Mouse (Mus musculus): Measurements from ENCODE around the gene Pacsin2.
"Not testable (repeated sequence)": the region's sequence is repeated elsewhere in the genome, so short reads cannot be mapped to it uniquely, and the experiment has no call there.

Gene Pacsin2

GRCm38 (mm10) chr15:83423589-83424384, 40.6 kb downstream of the Pacsin2 start:
- DNase-seq (ENCODE audit: low read depth, low spot score): no peak

- DNase-seq (ENCODE audit: low read depth, low spot score): no peak
Observed at GRCm38 (mm10) chr15:83422299-83422981, 42.0 kb downstream of the Pacsin2 start.

DNA sequence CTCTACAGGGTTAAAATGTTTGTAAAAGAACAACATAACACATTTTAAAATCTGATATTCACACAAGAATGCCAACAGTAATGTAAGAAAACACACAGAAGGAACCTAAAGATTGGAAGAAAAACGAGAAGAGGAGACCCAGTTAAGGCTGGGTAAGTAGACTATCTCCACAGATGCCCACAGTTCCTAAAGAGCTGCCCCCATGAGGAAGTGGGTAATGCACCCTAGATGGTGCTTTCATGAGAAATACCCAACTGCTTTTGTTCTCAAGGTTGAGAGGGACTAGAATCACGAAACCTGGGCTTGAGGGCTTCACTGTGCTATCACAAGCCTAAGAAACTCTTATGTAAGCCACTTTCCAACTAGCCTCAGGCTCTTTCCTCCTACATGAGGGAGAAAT, 44.8 kb downstream of the Pacsin2 start:
- no peak for DNase-seq (ENCODE audit: low read depth, low spot score)

- no peak for DNase-seq (ENCODE audit: low read depth, low spot score)
Observed at GRCm38 (mm10) chr15:83418685-83419084, 45.7 kb downstream of the Pacsin2 start.

DNA sequence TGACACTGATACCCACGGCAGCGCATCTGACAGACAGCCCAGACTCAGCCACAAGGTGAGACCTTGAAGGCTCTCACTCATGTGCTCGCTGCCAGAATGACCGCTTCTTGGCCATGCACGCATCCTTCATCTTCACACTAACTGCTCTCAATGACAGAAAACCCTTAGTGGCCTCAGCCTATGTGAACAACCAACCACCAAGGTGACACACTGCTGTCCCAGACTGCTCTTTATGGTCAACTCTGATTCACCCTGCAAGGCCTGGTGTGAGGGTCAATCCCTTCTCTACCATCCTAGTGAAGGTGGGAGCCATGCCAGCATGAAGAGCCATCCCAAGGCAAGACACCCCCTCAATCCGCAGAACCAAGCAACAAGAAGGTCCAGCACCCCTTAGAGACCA, 46.5 kb downstream of the Pacsin2 start:
- no peak for DNase-seq (ENCODE audit: low read depth, low spot score)

DNA sequence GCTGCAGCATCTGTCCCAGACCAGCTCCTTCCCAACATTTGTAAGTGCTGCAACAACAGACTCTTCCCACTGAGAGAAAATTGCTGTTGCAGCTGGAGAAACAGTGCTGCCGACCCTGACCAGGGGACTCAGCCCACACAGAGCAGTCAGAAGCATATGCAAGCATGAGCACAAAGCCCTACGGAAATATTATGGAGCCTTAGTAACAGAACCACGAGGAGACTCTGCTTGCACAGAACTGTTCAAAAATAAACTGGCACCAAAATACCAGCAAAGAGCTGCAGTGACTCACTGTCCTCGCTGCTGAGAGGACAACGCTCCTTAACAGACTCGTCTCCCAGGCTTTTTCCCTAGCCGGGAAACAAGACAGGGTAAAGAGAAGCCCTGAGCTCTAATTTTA, 47.0 kb downstream of the Pacsin2 start:
- DNase-seq (ENCODE audit: low read depth, low spot score): no peak

DNA sequence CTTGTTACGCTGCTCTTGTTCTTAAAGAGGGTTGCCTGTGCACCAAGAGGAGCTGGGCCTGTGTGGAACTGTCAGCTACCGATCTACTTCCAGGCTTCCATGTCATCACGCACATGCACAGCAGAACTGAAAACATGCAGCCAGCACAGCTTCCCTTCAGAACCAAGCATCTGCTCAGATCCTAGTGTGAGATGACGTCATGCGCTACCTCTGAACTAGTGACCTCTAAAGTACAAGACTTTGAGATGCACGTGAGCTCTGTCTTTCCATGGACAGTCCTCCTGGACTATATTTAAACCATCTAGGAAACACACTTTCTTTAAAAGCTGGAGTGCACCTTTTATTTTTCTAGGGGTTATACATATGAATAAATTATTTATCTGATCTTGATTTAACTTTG, 49.0 kb downstream of the Pacsin2 start:
- DNase-seq (ENCODE audit: low read depth, low spot score): no peak

DNA sequence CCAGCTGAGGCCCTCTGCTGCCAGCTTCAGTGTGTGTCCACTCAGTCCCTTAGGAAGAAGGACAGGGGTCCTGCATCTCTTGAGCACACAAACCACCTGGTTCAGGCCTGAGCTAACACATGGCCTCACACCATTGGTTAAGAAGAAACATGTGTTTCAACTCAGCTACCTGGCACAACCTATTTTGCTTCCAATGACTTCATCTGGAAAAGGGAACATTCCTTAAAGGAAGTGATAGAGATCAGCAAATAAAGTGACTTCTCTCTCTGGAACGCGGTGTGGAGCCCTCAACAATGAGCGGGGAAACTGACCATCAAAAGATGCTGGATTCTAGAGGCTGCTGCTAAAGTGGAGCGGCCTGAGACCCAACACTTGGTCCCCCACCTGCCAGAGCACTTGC, 52.8 kb downstream of the Pacsin2 start:
- DNase-seq (ENCODE audit: low read depth, low spot score): no peak

DNA sequence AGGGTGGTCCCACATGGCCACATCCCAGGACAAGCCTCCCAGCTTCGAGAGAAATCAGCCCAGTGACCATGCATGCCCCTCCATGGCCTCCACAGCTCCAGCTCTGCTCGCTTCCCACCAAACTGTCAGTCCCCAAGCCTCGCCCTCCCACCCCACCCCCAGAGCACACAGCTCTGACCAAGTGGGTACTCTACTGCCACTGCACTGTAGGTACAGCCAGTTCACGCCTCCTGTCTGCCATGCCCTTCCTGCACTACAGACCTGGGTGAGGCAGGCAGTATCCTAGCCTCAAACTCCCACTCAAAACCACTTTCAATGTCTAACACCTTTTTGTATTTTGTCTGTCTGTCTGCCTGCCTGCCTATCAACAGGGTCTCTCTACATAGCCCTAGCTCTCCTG, 53.7 kb downstream of the Pacsin2 start:
- DNase-seq (ENCODE audit: low read depth, low spot score): no peak

- DNase-seq (ENCODE audit: low read depth, low spot score): no peak
Observed at GRCm38 (mm10) chr15:83410270-83410669, 54.1 kb downstream of the Pacsin2 start.

DNA sequence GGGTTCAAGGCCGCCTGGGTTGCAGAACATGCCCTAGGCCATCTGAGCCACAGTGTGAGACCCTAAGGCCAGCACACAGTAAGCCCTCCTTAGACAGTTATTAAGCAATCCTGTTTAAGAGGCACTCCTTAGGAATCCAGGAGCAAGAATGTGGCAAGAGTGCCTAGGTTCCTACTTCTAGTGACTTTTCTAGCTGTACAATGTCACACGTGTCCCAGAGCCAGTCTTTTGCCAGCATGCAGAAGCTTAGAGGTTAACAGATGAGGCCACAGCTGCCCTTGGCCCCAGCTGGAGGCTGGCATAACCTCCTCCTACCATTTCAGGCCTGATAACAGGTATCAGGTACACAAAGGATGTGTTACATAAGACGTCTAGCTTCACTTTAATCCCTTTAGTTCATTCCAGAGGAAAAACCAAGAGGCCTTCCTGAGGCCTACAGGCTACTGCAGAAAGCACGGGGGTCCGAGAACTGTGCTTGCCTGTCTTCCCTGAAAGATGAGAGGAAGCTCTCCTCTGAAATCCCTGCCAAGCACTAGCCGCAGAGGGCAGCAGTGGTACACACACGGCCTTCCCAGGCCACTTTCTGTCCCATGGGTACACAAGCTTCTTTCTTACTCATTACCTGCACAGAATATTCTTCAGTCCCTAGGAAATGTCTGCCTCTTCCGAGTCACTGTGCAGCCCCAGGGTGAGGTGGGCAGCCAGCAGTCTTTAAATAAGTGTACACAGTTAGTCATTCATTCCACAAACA, 55.5 kb downstream of the Pacsin2 start:
- no peak for DNase-seq (ENCODE audit: low read depth, low spot score)

DNA sequence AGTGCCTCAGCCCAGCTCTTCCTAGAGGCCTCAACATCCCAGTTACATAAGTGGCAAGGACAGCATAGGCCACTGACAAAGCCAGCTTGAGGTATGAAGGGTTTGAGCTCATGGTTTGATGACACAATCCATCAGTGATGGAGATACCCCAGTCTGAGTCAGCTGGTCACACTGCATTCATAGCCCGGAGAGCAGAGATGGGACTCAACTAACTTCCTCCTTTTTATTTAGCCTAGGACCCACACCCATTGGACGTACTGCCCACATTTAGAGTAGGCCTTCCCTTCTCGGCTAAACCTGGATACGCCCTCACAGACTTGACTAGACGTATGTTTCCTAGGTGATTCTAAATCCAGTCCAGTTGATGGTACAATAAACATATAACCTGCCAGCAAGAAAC, 56.2 kb downstream of the Pacsin2 start:
- DNase-seq (ENCODE audit: low read depth, low spot score): no peak

DNA sequence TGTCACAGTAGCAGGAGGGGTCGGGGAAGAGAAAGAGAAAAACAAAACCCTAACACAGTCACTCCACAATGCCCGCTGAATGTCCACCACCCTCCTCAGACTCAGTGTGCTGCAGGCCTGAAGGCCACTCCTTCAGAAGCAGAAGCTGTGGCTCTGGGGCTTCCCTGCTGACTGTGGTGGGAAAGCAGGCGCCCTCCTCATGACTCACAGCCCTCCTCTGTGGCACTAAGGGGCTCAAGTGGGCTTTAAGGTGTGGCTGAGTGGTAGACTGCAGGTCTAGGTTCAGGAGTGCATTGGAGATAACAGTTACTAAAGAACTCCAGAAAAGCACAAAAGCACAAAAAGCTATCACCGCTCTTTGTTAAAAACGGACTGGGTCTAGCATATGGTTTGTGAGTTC, 56.9 kb downstream of the Pacsin2 start:
- no peak for DNase-seq (ENCODE audit: low read depth, low spot score)

- not testable (repeated sequence) for DNase-seq (ENCODE audit: low read depth, low spot score)
Observed at GRCm38 (mm10) chr15:83405866-83406265, 58.5 kb downstream of the Pacsin2 start.

DNA sequence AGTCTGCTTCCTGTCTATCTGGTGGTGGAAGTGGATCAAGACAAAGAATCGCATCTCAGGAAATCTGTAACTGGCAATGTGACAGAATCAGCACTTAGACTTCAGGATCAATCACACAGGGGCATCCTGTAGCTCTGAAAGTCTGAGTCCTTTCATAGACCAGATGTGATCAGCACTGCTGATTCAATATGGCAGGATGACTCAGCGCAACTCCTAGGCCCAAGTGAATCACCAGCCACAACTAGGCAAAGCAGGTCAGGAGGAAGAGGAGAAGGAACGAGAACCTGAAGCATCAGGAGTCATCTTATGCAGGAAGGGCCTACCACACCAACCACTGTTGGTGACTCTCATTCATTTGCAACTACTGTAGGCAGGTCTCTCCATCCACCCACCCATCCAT, 60.4 kb downstream of the Pacsin2 start:
- DNase-seq (ENCODE audit: low read depth, low spot score): no peak

DNA sequence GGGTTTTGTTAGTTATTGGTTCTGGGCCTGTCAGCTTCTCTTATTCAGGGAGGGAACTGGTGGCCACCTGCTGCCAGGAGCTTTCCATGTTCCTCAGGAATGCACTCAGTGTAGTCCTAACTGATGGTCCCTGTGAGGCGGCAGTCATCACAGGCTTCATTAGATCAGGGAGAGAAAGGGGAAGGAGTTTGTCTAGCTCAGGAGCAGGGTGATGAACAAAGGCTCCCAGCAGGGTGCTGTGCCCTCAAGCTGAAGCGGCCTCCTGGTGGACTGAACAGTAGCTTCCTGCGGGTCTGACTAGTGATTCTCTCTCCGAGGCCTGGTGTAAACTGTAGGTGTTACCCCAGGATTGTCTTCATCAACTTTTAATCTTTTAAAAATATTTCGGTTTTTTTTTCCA, 61.4 kb downstream of the Pacsin2 start:
- DNase-seq (ENCODE audit: low read depth, low spot score): no peak

GRCm38 (mm10) chr15:83392722-83393121, 71.7 kb downstream of the Pacsin2 start:
- DNase-seq (ENCODE audit: low read depth, low spot score): peak; percentile 14

- no peak for DNase-seq (ENCODE audit: low read depth, low spot score)
Observed at GRCm38 (mm10) chr15:83387911-83388310, 76.5 kb downstream of the Pacsin2 start.

GRCm38 (mm10) chr15:83383633-83384032, 80.8 kb downstream of the Pacsin2 start:
- DNase-seq (ENCODE audit: low read depth, low spot score): no peak

DNA sequence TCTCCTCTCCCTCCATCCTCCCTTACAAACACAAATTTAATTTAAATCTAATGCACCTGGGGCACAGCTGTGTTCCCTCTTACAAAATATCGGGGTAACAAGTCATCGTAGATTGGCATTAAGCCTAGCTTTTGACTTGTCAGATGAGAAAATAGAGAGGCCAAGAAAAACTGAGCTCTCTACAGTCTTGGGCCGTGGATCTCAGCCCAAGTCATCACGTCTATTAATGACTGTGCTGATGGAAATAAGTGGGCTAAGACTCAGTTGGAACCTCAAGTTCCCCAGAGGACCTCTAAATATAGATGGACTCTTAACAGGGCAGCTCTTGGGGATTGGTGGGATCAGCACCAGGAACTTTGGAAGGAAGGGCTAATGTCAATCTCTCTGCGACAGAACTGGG, 81.3 kb downstream of the Pacsin2 start:
- DNase-seq (ENCODE audit: low read depth, low spot score): no peak

- DNase-seq (ENCODE audit: low read depth, low spot score): no peak
Observed at GRCm38 (mm10) chr15:83382467-83382866, 81.9 kb downstream of the Pacsin2 start.

GRCm38 (mm10) chr15:83377153-83377552, 87.3 kb downstream of the Pacsin2 start:
- DNase-seq (ENCODE audit: low read depth, low spot score): no peak

- peak; percentile 24 for DNase-seq (ENCODE audit: low read depth, low spot score)
Observed at GRCm38 (mm10) chr15:83375136-83375535, 89.3 kb downstream of the Pacsin2 start.
